Mouse (Mus musculus) hindlimb bud, embryonic 11.5 days (tissue): ENCODE measurements at regions not wholly inside any gene's neighbourhood (a gene's known extent, or its start where the extent isn't known, plus 50 kb on each side); places are given as distances from the start of the nearest gene placed in this dataset.

ENCODE experiments used
- DNase-seq: peaks from one replicate; pipeline ENCODE4 v3.0.0-alpha.2; 2012; ENCODE audit warnings: low read depth, low spot score; ENCODE audit errors: extremely low spot score

GRCm38 (mm10) chr13:90642206-90642823 lies 262.8 kb downstream of the Atp6ap1l start:
- DNase-seq = no peak
